Mouse (Mus musculus) thymus, adult 2 months (tissue): ENCODE measurements around the gene Cacnb4.

Experiments
- CTCF ChIP-seq: fragments of 200-500 bp; IDR thresholded peaks from 2 replicates; pipeline ENCODE4 v1.5.1; 2012; ENCODE audit warnings: mild to moderate bottlenecking, control low read depth, low read length, moderate library complexity, borderline replicate concordance; ENCODE audit not compliant: control insufficient read depth, poor library complexity, insufficient read depth; ENCODE audit errors: extremely low read depth
- POLR2A ChIP-seq: fragments of 200-500 bp; IDR thresholded peaks from 2 replicates; pipeline ENCODE4 v1.6.1; 2012; ENCODE audit warnings: mild to moderate bottlenecking, low read length, control low read depth, moderate library complexity; ENCODE audit not compliant: control insufficient read depth, poor library complexity, insufficient read depth; ENCODE audit errors: extremely low read depth

- TF ChIP-seq CTCF = no peak
- no peak for TF ChIP-seq POLR2A
Observed at GRCm38 (mm10) chr2:52623461-52623860, 53.2 kb downstream of the Cacnb4 start.
